Mouse (Mus musculus): Measurements from ENCODE around the gene Plxna4.

The Plxna4 gene

DNA sequence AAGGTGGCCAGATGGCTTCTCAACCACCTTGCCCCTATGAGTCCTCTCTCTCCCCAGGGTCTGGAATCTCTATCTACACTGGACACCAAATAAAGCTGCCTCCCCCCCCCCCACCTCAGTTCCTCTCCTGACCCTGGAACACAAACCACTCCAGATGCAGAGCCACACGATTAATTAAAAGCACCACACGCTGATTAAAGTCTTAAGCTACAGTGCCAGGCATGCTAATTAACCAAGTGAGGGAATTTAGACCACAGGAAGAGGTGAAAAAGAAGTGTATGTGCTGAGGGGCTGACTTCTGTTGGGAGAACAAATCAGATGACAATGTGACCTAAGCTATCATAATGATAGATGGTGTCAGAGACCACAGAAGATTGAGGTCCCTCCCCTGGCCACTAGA, 332.8 kb downstream of the Plxna4 start:
- no peak for DNase-seq (ENCODE audit: low spot score in 2 of 2)

DNA sequence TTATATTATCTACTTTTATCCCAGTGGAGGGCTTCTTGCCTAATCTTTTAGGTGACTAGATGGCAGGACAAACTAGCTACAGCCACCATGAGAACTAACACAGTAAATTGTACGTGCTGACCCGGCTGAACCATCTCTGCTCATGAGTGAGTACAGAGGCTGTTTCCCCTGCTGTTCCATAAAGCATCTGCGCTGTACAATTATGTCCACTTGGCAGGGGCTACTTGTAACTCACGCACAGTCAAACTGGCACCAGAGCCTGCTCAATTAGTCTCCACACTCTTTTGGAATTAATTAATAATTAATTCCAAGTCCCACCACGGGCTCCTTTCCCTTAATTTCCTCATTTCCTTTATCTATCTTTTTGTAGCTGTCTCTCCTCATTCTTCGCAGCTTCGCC, 335.8 kb downstream of the Plxna4 start:
- no peak for DNase-seq (ENCODE audit: low spot score in 2 of 2)

DNA sequence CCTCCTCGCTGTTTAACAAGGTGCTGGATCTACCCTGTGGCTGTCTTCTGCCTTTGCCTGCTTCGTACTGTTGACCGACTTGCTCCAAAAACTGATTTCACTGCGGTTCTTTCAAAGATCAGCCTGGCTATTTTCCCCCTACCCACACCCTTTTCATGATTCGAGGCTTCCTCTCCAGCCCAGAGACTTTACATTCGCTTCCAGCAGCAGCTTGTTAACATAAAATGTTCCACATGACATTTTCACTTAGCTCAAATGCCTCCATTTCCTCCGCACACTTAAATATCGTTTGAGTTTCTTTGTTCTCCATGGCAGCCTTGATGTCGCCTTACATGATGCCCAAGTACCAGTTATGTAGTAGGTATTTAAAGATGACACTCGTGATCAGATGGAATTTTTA, 336.3 kb downstream of the Plxna4 start:
- DNase-seq (ENCODE audit: low spot score in 2 of 2) = no peak

DNA sequence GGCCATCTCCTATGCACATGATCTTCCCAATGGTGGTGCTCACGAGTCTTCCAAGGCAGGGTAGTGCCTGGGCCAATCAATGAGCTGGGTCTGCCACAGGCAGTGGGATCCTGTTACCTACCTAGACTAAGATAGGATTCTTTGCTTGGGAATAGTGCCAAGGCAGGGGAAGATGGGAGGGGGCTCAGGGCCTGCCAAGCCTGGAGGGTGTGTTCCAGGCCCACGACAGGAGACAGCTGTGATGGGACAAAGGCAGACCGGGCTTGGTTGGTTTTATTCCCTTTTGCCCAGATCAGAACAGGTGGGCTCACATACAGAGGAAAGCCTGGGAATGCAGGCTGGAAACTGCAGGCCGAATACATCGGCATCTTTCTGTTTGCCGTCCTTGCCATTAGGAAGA, 342.0 kb downstream of the Plxna4 start:
- DNase-seq (ENCODE audit: low spot score in 2 of 2) = no peak

DNA sequence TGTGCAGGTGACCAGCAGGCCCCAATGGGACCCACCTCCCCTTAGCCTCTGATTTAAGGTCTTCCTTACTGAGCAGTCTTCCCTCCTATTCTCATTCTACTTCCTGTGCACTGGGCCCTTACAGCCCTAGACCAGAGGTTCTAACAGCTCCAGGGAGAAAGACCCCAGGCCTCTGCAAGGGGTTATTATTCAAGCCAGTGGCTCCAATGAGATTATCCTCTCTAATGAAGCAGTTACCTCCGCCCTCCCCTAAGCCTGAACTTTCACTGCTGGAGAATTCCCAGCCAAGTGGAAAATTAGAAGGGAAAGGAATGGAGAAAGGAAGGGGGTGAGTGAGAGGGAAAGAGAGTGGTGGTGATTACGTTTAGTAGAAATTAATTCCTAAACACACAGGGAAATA, 345.0 kb downstream of the Plxna4 start:
- no peak for DNase-seq (ENCODE audit: low spot score in 2 of 2)

DNA sequence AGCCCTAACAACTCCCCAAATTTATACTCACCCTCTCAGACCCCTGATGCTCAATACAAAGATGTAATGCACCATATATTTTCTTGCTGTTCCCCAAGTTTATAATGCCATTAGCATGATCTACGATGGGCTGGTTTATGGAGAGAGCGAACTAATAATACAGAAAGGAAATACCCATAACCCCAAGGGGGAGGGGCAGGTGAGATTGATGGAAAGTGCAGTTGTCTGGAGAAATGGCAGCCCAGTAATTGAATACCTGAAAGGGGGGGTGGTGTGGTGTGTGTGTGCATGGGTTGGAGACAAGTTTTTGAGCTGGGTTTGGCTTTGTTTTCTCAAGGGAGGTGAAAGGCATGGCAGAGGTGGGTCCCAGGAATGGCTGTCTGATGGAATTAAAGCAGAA, 356.6 kb downstream of the Plxna4 start:
- DNase-seq (ENCODE audit: low spot score in 2 of 2) = no peak

DNA sequence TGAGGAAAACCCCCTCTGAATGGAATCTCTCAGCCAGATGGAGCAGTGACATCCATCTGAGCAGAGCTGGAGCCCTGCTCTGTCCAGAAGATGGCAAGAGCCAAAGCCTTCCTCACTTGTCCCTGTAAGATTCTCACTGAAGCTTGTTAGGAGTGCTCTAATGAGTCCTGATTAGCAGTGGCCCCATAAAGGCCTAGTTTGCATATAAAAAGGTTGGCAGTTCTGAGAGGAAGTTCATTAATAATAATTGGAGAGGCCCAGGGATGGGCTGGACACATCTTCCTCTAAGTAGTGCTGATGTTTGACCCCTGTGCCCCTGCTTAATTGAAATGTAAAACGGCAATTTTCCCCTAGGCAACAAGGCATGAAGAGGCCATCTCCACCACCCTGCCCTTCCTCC, 361.4 kb downstream of the Plxna4 start:
- no peak for DNase-seq (ENCODE audit: low spot score in 2 of 2)

DNA sequence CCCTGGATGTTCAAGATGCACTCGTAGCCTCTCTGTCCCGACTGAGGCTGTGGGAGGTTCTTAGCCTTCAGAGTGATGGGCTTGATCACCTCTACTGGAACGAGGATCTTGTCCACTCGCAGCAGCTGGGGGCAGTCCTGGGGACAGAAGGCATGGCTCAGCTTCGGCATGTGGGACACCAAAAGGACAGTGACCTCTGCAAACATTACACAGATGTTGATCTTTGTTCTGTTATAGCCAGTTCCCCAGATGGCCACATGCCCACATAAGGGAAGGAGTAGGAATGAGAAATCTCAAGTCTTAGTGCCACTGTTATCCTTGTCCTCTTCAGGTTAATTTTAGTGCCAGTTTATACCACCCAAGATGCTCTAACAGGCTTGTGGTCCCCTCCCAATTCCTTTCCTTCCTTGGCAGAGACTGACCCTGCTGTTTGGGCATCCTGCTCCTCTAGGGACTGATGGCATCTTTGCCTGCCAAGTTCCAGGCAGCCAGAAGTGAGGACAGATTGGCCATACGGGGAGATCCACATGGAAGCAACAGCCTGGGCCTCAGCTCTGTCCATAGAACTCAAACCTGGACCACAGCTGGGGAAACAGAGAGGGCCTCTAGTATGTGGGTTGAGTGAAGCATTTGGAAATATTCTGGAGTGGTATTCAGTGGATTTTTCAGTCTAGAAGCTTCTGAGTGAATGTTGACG, 363.8 kb downstream of the Plxna4 start:
- DNase-seq (ENCODE audit: low spot score in 2 of 2) = peak in 1 of 2 experiments; percentile 29

DNA sequence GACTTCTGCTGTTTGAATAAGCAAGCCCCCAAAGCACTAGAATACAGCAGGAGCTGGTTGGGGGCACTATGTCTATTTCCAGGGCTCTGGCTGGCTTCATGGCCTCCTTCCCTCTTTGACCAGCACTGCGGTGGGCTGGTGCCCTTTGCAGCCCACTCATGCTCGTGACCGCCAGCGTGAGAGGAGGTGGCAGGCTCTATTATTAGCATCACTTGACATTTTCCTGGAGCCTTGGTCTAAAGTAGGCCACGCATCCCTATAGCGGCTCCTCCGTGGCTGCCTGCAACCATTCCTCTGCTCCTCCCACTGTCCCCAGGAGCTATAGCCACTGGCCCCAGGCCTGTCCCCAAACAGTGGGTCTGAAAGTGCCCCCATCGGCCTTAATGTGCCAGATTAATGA, 367.2 kb downstream of the Plxna4 start:
- DNase-seq (ENCODE audit: low spot score in 2 of 2) = no peak

DNA sequence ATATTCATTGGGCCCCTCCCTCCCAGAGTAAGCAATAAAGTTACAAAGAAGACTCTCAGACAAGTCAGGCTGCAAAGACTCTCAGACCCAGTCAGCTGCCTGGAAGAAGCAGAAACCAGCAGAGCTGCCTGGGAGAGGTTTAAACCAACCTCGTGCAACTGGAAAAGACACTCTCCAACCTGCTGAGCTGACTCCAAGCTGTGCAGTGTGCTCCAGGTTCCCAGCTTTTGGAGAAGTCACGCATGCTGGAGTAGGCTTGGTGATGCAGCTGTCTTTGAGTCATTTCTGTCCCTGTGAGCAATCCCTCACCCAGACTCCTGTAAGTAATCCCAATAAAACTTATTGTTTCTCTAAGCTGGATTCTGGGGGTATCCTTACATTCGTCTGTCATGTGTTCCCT, 369.4 kb downstream of the Plxna4 start:
- no peak for DNase-seq (ENCODE audit: low spot score in 2 of 2)

DNA sequence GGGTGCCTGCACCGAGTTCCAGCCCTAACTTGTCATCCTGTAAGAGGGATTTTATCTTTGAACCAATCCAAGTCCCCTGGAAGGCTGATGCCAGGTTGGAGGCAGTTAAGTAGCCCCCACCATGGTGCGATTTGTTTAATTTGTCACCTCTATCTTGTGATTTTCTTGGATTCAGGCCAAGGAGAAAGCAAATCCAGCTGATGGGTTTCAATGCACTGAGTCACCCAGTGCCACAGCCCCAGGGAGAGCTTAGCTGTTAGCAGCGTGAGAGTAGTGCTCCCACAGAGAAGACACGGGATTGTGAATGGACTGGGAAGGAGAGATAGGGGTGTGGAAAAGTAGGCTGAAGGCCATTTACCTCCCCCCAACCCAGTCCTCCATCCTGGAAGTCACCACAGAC, 375.6 kb downstream of the Plxna4 start:
- DNase-seq (ENCODE audit: low spot score in 2 of 2) = no peak

DNA sequence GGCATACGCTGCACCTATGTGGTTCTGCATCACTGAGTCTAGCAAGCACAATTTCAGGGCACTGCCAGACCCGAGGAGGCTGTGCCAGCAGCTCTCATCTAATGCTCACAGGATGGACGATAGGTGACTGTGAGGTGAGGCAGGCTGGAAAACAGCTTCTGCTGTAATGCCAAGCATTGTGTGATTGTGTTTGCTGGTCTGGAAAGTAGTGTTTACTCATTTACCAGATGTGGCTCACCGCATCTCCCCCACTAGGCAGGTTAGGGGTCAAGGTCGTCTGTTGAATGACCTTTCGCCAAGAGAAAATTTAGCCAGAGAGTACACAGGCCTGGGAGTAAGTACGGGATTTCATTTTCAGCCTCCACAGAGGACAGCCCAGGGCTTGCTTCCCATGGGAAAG, 377.9 kb downstream of the Plxna4 start:
- no peak for DNase-seq (ENCODE audit: low spot score in 2 of 2)

DNA sequence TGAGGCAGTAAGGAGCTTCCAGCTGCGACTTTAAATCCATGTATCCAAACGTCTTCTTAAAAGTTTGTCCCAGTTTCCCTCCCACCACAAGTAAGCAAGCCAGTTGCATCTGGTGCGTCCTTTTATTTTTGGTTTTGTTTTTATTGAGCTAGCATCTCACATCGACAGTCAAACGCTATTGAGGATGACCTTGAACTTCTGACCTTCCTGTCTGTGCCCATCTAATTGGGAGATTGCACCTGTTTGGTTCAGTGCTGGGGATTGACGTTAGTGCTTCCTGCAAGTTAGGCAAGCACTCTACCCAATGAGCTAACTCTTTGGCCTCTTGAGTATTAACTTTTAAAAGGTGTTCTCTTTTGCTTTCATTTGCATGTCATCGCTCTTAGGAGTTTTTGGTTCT, 379.0 kb downstream of the Plxna4 start:
- DNase-seq (ENCODE audit: low spot score in 2 of 2) = no peak

DNA sequence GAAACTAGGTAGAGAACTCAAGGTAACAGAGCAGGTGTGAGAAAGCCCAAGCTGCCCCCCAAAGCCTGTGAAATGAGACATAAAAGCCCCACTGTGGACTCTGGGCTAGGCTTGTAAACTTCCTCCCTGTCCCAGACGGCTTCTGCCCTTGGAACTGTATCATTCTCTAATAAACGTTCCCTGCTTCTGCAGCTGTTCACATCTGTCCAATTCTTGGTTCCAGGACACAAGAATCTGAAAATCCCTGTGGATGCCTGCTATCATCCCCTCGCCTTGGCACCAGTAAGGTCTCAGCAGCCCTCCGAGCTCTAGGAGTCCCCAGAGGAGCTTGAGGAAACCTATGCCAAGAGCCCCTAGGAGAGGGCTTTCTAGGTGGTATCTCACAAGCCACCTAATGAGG, 383.7 kb downstream of the Plxna4 start:
- no peak for DNase-seq (ENCODE audit: low spot score in 2 of 2)

DNA sequence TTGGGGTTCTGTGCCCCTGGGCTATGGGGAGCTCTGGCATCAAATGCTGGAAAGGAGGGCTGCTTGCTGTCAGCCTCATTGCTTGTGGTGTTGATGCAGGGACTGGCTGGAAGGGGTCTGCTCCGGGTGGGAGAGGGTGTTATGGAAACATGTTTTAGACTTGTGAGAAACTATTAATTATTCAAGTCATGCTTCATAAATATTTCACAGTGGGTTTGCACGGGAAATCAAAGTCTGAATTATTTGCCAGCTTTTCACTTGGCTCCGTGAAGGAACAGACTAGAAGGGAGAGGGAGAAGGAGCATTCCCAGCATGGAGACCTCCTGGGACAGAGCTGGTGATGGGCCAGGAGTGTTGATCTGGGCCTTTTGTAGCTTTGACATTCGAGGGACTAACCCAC, 384.6 kb downstream of the Plxna4 start:
- DNase-seq (ENCODE audit: low spot score in 2 of 2) = no peak

DNA sequence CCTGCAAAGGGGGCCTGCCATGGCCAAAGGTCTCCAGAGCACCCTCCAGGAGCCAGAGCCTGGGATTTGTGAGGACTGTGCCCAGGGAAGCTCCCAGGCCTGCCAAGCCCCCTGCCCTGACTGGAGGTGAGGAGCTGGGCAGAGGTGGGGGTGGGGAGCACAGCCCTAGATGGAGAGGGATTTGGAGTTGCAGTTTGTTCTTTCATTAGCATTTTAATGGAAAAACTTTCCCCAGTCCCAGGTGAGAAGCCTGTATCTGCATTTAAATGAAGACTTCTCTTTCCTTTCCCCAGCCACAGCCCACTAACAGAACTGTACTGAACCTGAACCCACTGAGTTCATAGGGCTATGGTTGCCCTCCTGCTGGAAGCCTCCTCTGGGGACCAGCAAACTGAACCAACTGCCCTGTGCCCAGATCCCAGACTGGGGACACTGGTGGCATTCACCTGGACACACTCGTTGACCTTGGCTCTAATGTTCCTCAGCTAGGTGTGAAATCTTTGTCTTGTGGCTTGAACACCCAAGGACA, 385.3 kb downstream of the Plxna4 start:
- no peak for DNase-seq (ENCODE audit: low spot score in 2 of 2)

DNA sequence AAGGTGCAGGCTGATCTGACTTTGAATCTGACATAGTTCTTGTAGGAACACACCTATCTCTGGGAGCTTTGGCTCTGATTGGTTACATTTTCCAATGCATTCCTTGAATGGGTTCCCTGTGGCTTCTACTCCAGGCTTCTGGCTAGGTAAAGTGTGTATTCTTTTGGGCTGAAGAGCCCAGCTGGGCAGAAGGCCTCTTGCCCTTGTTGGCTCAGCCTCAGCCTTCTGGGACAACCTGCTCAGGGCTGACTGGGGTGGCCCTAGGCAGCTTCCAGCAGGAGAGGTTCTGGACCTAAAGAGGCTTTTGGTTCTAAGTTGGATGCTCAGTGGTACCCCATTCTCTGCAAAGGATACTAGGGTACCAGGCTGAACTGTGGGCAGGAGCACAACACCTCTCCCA, 386.5 kb downstream of the Plxna4 start:
- DNase-seq (ENCODE audit: low spot score in 2 of 2) = no peak

DNA sequence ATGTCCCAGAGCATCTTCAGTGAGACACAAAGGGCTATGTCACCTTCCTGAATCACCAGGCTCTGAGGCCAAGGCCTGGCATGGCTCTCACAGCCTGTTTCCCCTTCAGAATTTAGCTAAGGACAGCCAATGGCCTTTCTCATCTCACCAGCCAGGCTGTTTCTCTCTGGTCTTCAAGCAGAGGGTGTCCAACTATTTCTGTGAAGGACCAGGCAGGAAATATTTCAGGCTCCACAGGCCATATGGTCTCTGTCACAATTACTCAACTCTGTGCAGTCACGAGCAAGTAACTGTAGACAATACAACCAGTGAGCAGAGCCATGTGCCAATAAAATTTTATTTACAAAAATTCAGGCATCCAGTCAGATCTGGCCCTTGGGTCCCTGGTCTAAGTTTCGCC, 388.4 kb downstream of the Plxna4 start:
- DNase-seq (ENCODE audit: low spot score in 2 of 2) = no peak

DNA sequence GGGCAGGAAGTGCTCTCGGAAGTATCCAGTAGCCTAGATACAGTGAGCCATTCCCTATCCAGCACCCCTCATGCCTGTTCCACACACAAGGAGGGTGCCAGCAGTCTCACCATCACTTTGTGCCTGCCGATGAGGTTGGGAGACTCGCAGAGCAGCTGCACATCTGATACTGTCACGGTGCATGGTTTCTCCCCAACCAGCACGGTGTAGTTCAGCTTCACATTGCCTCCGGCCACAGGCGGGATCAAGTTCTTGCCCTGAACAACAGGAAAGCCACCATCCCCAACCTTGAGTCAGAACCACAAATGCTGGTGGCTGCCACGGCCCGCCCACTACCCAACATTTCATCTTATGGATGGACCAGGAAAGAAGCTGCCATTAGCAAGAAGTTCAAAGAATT, 391.1 kb downstream of the Plxna4 start:
- DNase-seq (ENCODE audit: low spot score in 2 of 2) = no peak

DNA sequence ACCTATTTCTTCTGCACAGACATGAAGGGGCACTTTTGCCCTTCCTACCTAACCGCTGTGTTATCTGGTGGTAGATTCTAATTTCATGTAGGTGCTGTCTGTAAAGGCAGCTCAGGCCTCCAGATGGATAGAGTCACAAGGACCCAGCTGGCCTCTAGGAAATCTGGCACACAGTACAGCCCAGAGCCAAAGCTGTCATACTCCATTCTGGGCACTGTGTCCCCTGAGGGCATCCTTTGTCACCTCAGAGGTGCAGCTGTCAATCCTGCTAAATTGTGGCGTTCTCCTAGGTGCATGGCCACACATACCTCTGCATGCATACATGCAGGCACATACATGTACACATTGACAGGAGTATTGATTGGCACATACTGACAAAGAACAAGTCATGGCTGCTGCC, 394.9 kb downstream of the Plxna4 start:
- no peak for DNase-seq (ENCODE audit: low spot score in 2 of 2)

DNA sequence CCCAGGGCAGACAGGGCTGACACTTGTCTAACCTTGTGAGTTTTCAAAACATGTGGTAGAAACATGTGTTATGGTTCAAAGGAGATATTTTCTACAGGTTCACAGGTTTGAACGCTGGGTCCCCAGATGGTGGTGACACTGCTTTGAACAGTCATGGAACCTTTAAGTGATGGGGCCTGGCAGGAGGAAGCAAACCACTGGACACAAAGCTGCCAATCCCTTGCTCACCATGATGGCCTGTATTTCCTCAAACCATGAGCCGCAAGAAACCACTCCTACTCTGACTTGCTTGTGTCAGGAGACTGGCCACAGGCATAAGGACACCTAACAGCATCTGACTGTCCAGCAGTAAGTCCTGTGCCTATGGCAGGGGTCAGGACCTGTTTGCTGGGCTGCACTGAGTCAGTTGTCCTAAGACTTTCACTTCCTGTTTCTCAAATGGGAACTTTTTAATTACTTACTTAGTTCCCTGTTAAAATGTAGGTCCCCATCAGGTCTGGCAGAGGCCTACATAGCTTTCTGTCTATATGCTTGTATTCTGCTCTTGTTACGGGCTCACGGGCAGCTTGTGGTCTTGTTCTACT, 403.5 kb downstream of the Plxna4 start:
- DNase-seq (ENCODE audit: low spot score in 2 of 2) = no peak

DNA sequence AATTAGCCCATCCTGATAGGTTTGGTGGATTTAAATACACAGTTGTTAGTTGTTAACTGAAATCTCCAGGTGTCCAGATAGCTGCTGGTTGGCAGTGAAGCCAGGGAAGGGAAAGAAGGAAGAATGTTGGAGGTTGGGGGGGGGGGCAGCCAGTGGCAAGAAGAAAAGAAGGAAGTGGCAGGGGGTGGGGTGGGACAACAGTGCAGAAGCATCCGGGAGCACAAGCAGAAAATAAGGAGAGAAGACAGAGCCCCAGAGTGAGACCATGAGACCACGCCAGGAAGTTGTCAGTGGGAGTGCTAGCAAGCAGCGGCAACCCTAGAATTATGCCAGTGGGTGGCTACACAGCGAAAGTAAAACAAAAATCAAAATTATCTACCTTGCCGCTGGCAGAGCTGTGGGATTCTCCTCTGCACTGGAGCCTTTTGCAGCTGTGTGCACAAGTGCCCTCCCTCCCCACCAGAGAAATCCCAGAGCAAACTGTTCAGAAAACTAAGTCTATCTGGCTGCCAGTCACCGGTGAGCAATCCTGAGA, 404.3 kb downstream of the Plxna4 start:
- no peak for DNase-seq (ENCODE audit: low spot score in 2 of 2)

DNA sequence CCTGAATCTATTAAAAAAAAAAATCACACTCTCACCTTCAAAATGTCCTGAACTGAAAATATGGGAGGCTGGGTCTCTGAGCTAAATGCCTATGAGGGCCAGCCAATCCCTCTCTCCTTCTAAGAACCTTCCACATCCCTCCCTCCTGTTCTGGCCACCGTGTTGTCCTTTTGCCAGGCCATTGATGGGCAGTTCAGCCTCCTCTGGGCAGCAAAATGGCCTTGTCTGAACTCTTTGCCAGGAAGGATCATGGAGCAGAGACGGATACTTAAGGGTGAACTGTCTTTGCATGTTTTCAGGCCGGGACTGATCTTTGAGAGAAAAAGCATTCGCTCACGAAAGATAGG, 408.0 kb downstream of the Plxna4 start:
- no peak for DNase-seq (ENCODE audit: low spot score in 2 of 2)
